Mouse (Mus musculus): ENCODE data around the gene Frs3. TPM values are rescaled to one million over a fixed set of nuclear protein-coding genes. Genes with fewer than 3 reads are reported as not detected.

Frs3 gene
- total RNA-seq, 2 experiments from 2014 or later = 3.2 to 5.1 TPM

DNA sequence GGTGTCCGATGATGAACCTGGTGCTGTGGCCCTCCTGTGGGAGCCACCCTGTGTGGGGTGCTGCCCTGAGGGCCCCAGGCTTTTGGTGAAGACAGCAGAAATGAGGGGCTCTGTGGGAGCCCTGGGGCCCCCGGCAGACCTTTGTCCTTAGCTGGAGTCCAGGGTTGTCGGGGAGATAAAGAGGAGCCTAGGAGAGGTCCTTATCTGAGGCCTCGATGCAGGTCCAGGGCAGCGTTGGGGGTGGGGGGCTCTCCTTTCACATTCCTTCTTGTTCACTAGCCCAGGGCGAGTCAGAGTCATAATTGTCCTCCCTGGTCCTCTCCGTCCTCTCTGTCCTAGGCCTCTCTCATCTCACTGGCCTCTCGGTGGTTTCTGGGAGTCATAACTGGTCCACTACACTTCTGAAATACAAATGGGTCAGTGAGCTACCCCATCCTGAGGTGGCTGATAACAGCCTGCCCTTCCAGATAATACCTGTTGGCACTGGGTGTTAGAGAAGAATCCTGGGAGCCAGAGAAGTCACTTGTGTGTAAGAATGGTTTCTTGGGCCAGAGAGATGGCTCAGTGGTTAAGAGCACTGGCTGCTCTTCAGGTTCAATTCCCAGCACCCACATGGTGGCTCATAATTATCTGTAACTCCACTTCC lies 64.4 kb downstream of the Frs3 start:
- DNase-seq = no peak
- intact Hi-C loops (cut with DNase I) = no loop called here

Other genes starting within 250 kb of the Frs3 start
- gene Taf8, start 186.7 kb upstream of the Frs3 start, total RNA-seq (2021) = 10 to 100 TPM; 10.4 to 12.8 TPM
- gene Ccnd3, start 184.0 kb upstream of the Frs3 start, total RNA-seq (2021) = 10 to 100 TPM; 31.4 to 31.5 TPM
- gene Bysl, start 77.5 kb upstream of the Frs3 start, total RNA-seq (2021) = 10 to 100 TPM; 13.8 to 14.2 TPM
- gene Med20, start 77.4 kb upstream of the Frs3 start, total RNA-seq (2021) = 10 to 100 TPM; 12.9 to 14.9 TPM
- gene Gm20517, start 77.4 kb upstream of the Frs3 start, total RNA-seq (2021) = 1 to 10 TPM in 1 of 2 experiments, under 1 TPM in 1; 0.42 to 1.3 TPM
- 1 to 10 TPM; 3.2 to 3.3 TPM for gene Usp49, start 58.3 kb upstream of the Frs3 start, total RNA-seq (2021)
- gene Tomm6, start 644 bp upstream of the Frs3 start, total RNA-seq (2021) = 100 to 1,000 TPM; 105 to 118 TPM
- under 1 TPM; 0.18 to 0.62 TPM for gene Gm21981, start 5.4 kb downstream of the Frs3 start, total RNA-seq (2021)
- 1 to 10 TPM; 1.8 to 2.2 TPM for gene Prickle4, start 5.7 kb downstream of the Frs3 start, total RNA-seq (2021)
- not detected for gene Pgc, start 37.8 kb downstream of the Frs3 start, total RNA-seq (2021)
- 10 to 100 TPM; 72.7 to 75.2 TPM for gene Tfeb, start 48.0 kb downstream of the Frs3 start, total RNA-seq (2021)
- gene Mdfi, start 145.7 kb downstream of the Frs3 start, total RNA-seq (2021) = under 1 TPM; 0.36 to 0.96 TPM
- gene Foxp4, start 235.6 kb downstream of the Frs3 start, total RNA-seq (2021) = 1 to 10 TPM; 6.1 to 7.0 TPM